Mouse (Mus musculus) left cerebral cortex, postnatal 10 days (tissue): ENCODE results near the gene Dnajc22. TPM values are rescaled to one million over a fixed set of nuclear protein-coding genes. Genes with fewer than 3 reads are reported as not detected.
A peak's percentile ranks its signal among the peaks of the same experiment; 100 is the strongest.

ENCODE experiments used
- DNase-seq, 2 experiments: peaks; one replicate each; pipeline ENCODE4 v3.0.0; 2021 to 2022; ENCODE audit warnings: low spot score in 2 of 2, mixed read lengths in 1 of 2; ENCODE audit errors: extremely low spot score in 1 of 2
- intact Hi-C: fragments of 180-260 bp; cut with DNase I; formaldehyde crosslinking; loops from one replicate; pipeline ENCODE4 v1.15.1; 2025
- total RNA-seq, 2 experiments: library from RNA; stranded (reverse); gene quantifications; 2 replicates each; pipeline ENCODE4 v1.2.3; 2021

Gene Dnajc22
- total RNA-seq, 2 experiments from 2014 or later, result not detected

GRCm38 (mm10) chr15:99083867-99084557 lies 9.0 kb upstream of the Dnajc22 start:
- intact Hi-C loops, result no loop called here
- DNase-seq, result no peak

- intact Hi-C loops, result loop anchor here (5.0 kb wide), 1 partner anchor 113 kb away; no protein-coding TSS in a partner anchor
- no peak for DNase-seq
Observed at GRCm38 (mm10) chr15:99084618-99085017, 8.4 kb upstream of the Dnajc22 start.

GRCm38 (mm10) chr15:99085997-99086396 lies 7.0 kb upstream of the Dnajc22 start:
- intact Hi-C loops, result loop anchor here (5.0 kb wide), 1 partner anchor 111 kb away; no protein-coding TSS in a partner anchor

GRCm38 (mm10) chr15:99087253-99088075 lies 5.5 kb upstream of the Dnajc22 start, which contains the start of gene C1ql4:
C1ql4 (minus strand) TSS chr15:99087817.
- no peak for DNase-seq
- intact Hi-C loops, result loop anchor here (5.0 kb wide), 1 partner anchor 110 kb away; no protein-coding TSS in a partner anchor

More at GRCm38 (mm10) chr15:99085997-99086396, 7.0 kb upstream of the Dnajc22 start:
- no peak for DNase-seq

GRCm38 (mm10) chr15:99088292-99088691 lies 4.7 kb upstream of the Dnajc22 start:
- intact Hi-C loops, result loop anchor here (5.0 kb wide), 1 partner anchor 109 kb away; no protein-coding TSS in a partner anchor
- DNase-seq, result peak in 1 of 2 experiments; percentile 85

- DNase-seq, result no peak
- intact Hi-C loops, result loop anchor here (5.0 kb wide), 1 partner anchor 108 kb away; no protein-coding TSS in a partner anchor
Observed at GRCm38 (mm10) chr15:99089069-99089468, 3.9 kb upstream of the Dnajc22 start.

GRCm38 (mm10) chr15:99093291-99094258 lies 605 bp downstream of the Dnajc22 start:
- DNase-seq, result peak in 1 of 2 experiments; percentile 59
- intact Hi-C loops, result no loop called here

GRCm38 (mm10) chr15:99094631-99095270 lies 1.8 kb downstream of the Dnajc22 start:
- DNase-seq, result peak in 1 of 2 experiments; percentile 63
- intact Hi-C loops, result no loop called here

GRCm38 (mm10) chr15:99095356-99095755 lies 2.4 kb downstream of the Dnajc22 start:
- intact Hi-C loops, result no loop called here
- no peak for DNase-seq

GRCm38 (mm10) chr15:99096061-99096793 lies 3.3 kb downstream of the Dnajc22 start:
- no peak for DNase-seq
- intact Hi-C loops, result no loop called here

- intact Hi-C loops, result no loop called here
- peak in 1 of 2 experiments; percentile 65 for DNase-seq
Observed at GRCm38 (mm10) chr15:99096831-99097500, 4.0 kb downstream of the Dnajc22 start.

- no peak for DNase-seq
- intact Hi-C loops, result no loop called here
Observed at GRCm38 (mm10) chr15:99097840-99098492, 5.0 kb downstream of the Dnajc22 start.

GRCm38 (mm10) chr15:99098493-99098861 lies 5.5 kb downstream of the Dnajc22 start:
- intact Hi-C loops, result no loop called here
- DNase-seq, result no peak

- intact Hi-C loops, result no loop called here
Observed at GRCm38 (mm10) chr15:99099139-99099556, 6.2 kb downstream of the Dnajc22 start.

GRCm38 (mm10) chr15:99099984-99100383 lies 7.0 kb downstream of the Dnajc22 start:
- intact Hi-C loops, result no loop called here
- DNase-seq, result no peak

More at GRCm38 (mm10) chr15:99099139-99099556, 6.2 kb downstream of the Dnajc22 start:
- peak in 1 of 2 experiments; percentile 67 for DNase-seq

- DNase-seq, result no peak
- intact Hi-C loops, result no loop called here
Observed at GRCm38 (mm10) chr15:99105238-99105637, 12.3 kb downstream of the Dnajc22 start.
